Mouse (Mus musculus): Measurements from ENCODE around the gene Hamp2. TPM values are rescaled to one million over a fixed set of nuclear protein-coding genes. Genes with fewer than 3 reads are reported as not detected.

Gene Hamp2
- polyA plus RNA-seq, 1 experiment from 2014 or later: not detected

DNA sequence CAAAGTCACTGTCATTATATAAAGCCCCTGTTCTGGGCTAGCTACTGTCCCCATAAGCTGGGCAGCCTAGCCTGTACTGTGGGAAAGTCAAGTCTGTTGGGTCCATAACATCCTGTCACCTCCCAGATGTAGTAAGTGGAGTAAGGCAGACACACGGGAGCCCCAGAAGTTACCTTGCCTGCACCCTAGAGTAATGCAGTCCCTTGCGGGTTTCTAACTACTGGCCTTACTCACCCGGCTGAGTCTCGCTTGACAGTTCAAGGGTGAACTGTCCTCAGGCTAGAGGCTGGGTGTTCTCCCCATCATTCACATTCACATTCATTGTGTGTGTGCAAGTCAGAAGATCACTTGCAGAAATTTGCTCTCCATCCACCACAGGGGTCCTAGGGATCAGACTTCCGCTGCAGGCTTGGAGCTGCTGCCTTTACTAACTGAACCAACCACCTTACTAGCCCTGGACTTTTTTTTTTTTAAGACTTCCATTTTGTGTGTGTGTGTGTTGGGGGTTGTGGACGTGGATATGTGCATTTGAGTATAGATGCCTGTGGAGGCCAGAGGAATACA, 35.4 kb upstream of the Hamp2 start:
- H3K4me2 ChIP-seq: no peak overlapping the region
- H3K36me3 ChIP-seq: peaks cover 49% of the 10 kb centered on the region
- WGBS: 91% methylated on average over 6 of the region's 6 CpGs
- no peak overlapping the region for H3K4me3 ChIP-seq (replicated peaks)
- H3K9ac ChIP-seq: no peak overlapping the region
- no peak overlapping the region for H3K27ac ChIP-seq
- ATAC-seq (replicated peaks; ENCODE audit: low FRiP score): no peak
- H3K9me3 ChIP-seq (replicated peaks): no peaks in the 10 kb centered on the region
- no peaks in the 10 kb centered on the region for H3K27me3 ChIP-seq
- peaks cover 24% of the 10 kb centered on the region for H3K4me1 ChIP-seq

DNA sequence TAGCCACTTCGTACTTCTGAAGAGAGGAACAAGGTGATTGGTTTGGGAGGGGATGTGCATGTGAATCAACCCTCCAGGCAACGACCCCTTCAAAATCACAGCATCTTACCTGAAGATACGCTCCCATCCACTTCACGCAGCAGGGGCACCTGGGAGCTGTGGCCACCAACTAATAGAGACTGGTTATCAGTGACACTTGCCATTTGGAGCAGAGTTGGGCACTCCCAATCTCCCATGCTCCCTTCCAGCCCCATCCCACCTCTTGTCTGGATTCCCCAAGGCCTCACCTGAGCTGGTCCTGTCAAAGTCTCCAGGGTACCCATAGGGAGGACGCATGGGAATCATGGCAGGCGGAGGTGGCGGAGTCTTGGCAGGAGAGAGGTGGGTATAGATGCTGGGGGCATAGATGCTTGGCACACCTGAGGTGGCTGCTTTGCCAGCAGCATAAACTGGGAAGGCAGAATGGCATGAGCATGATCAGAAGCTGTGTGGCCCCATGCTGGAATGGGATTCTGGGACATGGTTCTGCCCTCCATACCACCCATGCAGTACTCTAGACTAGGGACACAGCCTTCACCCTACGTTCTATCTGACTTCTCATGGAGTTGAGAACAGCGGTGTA, 34.5 kb upstream of the Hamp2 start:
- Histone ChIP-seq H3K4me2 (no peak overlapping the region), H3K27me3 (no peaks in the 10 kb centered on the region), H3K4me3 (replicated peaks) (no peak overlapping the region), H3K9me3 (replicated peaks) (no peaks in the 10 kb centered on the region), H3K27ac (0 out of 2 replicates have a peak overlapping the region, but pooled peaks have one; percentile 99), H3K9ac (no peak overlapping the region), H3K4me1 (peaks cover 24% of the 10 kb centered on the region), H3K36me3 (peaks cover 52% of the 10 kb centered on the region)
- no peak for ATAC-seq (replicated peaks; ENCODE audit: low FRiP score)
- 94% methylated on average over 9 of the region's 9 CpGs for WGBS

DNA sequence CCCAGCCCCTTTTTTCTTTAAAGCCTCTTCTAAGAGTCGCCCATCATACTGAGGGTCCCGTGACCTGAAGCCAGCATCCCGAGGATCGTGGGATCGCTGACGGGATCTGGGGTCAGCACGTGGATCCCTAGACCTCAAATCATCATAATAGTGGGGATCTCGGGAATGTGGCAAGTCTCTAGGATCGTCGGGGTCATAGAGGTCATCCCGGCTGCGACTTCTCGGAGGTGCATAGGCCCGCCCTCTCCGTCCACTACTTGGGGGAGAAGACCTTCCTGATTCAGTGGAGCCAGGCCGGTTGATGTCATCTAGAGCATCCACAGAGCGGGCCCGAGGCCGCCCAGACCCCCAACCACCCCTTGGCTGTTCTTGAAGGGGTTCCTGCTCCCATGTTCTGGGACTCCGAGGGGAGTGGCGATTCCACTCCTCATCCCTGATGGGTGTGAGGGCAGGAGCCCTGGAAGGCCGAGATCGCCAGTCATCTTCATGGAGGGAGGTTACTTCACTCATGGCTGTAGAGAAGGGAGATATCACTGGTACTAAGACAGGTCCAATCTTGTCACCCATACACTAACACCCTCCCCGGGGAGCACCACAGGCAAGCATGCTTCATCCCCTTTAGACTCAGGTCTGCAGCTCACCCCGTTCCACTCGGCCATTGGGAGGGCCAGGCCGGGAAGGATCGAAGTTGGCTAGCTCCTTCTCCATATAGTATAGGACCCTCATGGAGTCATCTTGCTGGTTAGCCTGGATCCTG, 33.8 kb upstream of the Hamp2 start:
- H3K9me3 ChIP-seq (replicated peaks): no peaks in the 10 kb centered on the region
- peak overlapping the region; percentile 100 for H3K9ac ChIP-seq
- H3K36me3 ChIP-seq: peaks cover 59% of the 10 kb centered on the region
- no peaks in the 10 kb centered on the region for H3K27me3 ChIP-seq
- H3K4me2 ChIP-seq: peak overlapping the region; percentile 90
- H3K27ac ChIP-seq: peak overlapping the region; percentile 99
- peak overlapping the region; percentile 93 for H3K4me3 ChIP-seq (replicated peaks)
- H3K4me1 ChIP-seq: peaks cover 24% of the 10 kb centered on the region
- WGBS: 69% methylated on average over 28 of the region's 28 CpGs
- no peak for ATAC-seq (replicated peaks; ENCODE audit: low FRiP score)

DNA sequence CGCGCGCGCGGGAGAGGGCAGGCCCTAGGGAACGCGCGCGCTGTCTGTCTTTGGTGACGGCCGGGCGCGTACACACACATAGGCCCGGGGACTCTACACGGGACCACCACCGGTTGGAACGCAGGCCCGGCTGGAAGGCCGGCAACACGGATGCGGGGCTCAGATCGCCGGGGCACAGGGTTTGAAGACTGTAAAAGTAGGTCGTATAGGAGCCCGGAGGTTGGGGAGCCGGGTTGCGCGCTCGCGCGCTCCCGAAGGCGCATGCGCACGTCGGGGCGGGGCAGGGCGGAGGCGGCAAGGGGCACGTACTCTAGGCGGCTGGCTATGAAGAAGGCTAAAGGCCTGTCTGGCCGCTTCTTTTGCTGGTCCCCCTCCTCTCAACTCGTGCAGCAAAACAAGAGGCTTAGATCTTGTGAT, 32.9 kb upstream of the Hamp2 start:
- peak overlapping the region; percentile 90 for H3K4me2 ChIP-seq
- H3K4me3 ChIP-seq (replicated peaks): peak overlapping the region; percentile 93
- ATAC-seq (replicated peaks; ENCODE audit: low FRiP score): peak; percentile 71
- H3K27me3 ChIP-seq: no peaks in the 10 kb centered on the region
- WGBS: under 1% methylated on average over 43 of the region's 43 CpGs
- H3K4me1 ChIP-seq: peaks cover 24% of the 10 kb centered on the region
- H3K9me3 ChIP-seq (replicated peaks): no peaks in the 10 kb centered on the region
- H3K9ac ChIP-seq: peak overlapping the region; percentile 100
- peaks cover 62% of the 10 kb centered on the region for H3K36me3 ChIP-seq
- peak overlapping the region; percentile 99 for H3K27ac ChIP-seq

DNA sequence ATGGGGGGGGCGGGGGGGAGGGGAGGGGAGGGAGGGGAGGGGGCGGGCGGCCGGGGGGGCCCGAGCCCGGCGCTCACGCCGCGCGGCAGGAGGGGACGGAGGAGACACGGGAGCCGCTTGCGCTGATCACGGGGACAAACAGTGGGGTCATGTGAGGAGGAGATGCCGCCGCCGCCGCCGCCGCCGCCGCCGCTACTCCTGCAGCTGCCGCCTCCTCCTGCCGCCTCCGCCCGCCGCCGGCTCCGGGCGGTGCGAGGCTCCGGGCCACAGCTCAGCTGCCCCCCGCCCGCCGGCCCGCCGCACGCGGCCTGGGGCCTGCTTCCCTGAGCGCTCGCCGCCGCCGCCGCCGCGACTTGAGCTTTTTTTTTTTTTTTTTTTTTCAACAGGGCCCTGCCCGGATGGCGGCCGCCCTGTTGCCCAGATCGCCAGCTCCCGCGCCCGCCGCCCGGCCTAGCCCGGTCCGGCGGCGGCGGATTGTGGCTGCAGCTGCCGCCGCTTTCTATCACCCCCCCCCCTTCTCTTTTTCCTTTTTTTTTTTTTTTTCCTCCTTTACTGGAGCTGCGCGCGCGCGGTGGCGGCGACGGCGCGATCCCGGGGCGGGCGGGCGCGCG, 32.4 kb upstream of the Hamp2 start, which contains the start of gene Usf2:
Usf2 (minus strand) TSS at position 48 of the 611 bp plus-strand sequence.
- peak within 1 kb of the TSS; percentile 99 for H3K27ac ChIP-seq
- H3K9me3 ChIP-seq (replicated peaks): no peaks in the 10 kb centered on the region
- H3K4me1 ChIP-seq: peaks cover 24% of the 10 kb centered on the region
- H3K9ac ChIP-seq: peak within 1 kb of the TSS; percentile 100
- ATAC-seq (replicated peaks; ENCODE audit: low FRiP score): peak; percentile 49
- H3K36me3 ChIP-seq: peaks cover 66% of the 10 kb centered on the region
- peak within 1 kb of the TSS; percentile 93 for H3K4me3 ChIP-seq (replicated peaks)
- H3K27me3 ChIP-seq: no peaks in the 10 kb centered on the region
- WGBS: 0% methylated on average over 60 of the region's 82 CpGs
- H3K4me2 ChIP-seq: peak within 1 kb of the TSS; percentile 90

DNA sequence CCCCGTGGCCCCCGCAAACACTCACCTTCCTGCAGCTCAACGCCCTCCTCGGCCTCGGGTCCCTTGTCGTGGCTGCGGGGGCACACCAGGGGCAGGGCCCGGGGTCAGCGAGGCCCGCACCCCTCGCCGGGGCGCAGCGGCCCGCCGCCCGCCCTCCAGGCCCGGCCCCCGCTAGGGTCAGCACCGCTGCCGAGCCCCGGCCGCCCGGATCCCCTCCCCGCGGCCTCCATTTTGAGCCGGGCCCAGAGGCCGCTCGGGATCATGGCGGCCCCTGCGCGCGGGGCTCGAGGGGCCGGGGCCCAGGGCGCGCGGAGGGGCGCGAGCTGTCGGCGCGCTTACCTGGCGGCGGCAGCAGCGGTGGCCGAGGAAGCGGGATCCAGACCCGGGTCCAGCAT, 31.9 kb upstream of the Hamp2 start:
- Histone ChIP-seq H3K4me3 (replicated peaks) (peak overlapping the region; percentile 93), H3K9ac (peak overlapping the region; percentile 100), H3K36me3 (peaks cover 66% of the 10 kb centered on the region), H3K27ac (peak overlapping the region; percentile 99), H3K9me3 (replicated peaks) (no peaks in the 10 kb centered on the region), H3K4me1 (peaks cover 24% of the 10 kb centered on the region), H3K4me2 (peak overlapping the region; percentile 90), H3K27me3 (no peaks in the 10 kb centered on the region)
- peak; percentile 34 for ATAC-seq (replicated peaks; ENCODE audit: low FRiP score)
- WGBS: under 1% methylated on average over 42 of the region's 49 CpGs

DNA sequence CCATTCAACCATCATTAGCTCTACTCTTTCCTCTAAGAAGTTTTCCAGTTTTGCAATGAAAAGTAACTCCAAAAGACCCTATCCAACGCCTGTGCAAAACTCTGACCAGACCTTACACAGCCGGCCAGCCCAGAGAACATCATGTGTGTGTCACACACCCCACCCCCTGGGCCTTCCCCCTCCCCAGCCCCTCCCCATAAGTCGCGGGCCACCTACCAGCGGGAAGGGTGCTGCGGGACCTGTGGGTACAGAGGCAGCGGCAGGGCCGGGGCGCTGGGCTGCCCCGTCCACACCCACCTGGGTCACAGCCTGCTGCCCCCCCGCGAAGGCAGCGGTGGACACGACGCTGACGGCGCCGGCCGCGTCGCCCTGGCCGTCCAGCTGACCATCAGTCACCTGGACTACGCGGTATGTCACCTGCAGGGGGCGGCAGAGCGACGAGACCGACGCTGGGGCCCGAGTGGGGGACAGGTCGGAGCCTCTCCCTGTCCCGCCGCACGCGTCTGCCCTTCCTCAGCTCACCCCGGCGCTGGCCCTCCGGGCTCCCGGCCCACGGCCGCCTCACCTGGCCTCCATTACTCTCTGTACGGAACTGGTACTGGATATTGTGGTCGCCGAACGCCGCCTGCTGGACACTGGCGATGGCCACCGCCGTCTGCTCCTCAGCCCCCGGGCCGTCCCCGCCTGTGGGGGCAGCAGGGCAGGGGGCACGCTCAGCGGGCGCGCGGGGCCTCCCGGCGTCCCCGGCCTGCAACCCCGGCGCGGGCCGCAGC, 31.3 kb upstream of the Hamp2 start:
- peaks cover 24% of the 10 kb centered on the region for H3K4me1 ChIP-seq
- under 1% methylated on average over 56 of the region's 64 CpGs for WGBS
- no peaks in the 10 kb centered on the region for H3K27me3 ChIP-seq
- peak overlapping the region; percentile 90 for H3K4me2 ChIP-seq
- peak overlapping the region; percentile 93 for H3K4me3 ChIP-seq (replicated peaks)
- peaks cover 67% of the 10 kb centered on the region for H3K36me3 ChIP-seq
- H3K27ac ChIP-seq: peak overlapping the region; percentile 99
- H3K9me3 ChIP-seq (replicated peaks): no peaks in the 10 kb centered on the region
- H3K9ac ChIP-seq: peak overlapping the region; percentile 100
- ATAC-seq (replicated peaks; ENCODE audit: low FRiP score): peak; percentile 81

DNA sequence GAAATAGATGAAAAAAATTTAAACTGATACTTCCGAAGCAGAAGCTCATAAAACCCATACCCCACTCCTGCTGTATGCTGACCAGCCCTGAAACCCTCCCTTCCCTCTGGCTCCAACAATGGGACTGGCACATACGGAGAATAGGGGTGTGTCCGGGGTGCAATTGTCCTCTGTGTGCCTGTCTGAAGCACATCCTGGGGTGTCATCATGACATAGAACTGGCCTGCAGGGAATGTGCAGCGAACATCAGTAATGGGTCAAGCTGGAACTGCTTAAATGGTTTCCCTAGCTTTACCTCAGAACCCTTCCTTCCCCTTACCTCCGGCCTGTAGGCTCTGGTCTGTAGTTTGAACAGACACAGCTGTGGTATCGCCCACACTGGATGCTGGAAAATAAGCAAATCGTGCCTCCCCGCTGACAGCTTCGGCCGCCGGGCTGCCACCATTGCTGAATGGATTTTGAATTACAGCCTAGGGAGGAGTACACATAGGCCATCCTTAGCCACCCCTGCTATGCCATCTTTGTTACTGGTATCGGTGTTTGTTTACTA, 30.6 kb upstream of the Hamp2 start:
- WGBS: 77% methylated on average over 12 of the region's 12 CpGs
- Histone ChIP-seq H3K9ac (peak overlapping the region; percentile 100), H3K4me3 (replicated peaks) (peak overlapping the region; percentile 93), H3K4me2 (peak overlapping the region; percentile 90), H3K27ac (0 out of 2 replicates have a peak overlapping the region, but pooled peaks have one; percentile 99), H3K9me3 (replicated peaks) (no peaks in the 10 kb centered on the region), H3K27me3 (no peaks in the 10 kb centered on the region), H3K36me3 (peaks cover 74% of the 10 kb centered on the region), H3K4me1 (peaks cover 24% of the 10 kb centered on the region)
- no peak for ATAC-seq (replicated peaks; ENCODE audit: low FRiP score)

DNA sequence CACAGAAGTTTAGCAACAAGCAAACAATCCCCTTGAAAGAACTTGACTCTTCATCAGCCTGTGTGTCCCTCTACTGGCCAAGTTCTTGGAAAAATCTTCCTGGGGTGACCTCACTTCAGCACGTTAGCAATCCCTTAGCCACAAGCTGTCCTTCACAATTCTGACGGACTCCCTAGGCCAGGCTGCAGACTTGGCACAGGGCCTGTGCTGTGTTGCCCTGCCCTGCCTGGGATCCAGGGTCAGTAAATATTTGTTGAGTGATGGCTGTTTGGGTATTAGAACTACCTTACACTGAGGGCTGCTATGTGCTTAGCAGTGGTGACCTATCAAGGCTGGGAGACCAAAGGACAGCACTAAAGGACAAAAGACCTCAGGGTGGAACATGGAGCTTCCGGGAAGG, 29.6 kb upstream of the Hamp2 start:
- H3K4me2 ChIP-seq: no peak overlapping the region
- no peak for ATAC-seq (replicated peaks; ENCODE audit: low FRiP score)
- no peak overlapping the region for H3K27ac ChIP-seq
- H3K4me3 ChIP-seq (replicated peaks): no peak overlapping the region
- peaks cover 74% of the 10 kb centered on the region for H3K36me3 ChIP-seq
- H3K9ac ChIP-seq: no peak overlapping the region
- 81% methylated on average over 3 of the region's 3 CpGs for WGBS
- no peaks in the 10 kb centered on the region for H3K27me3 ChIP-seq
- H3K9me3 ChIP-seq (replicated peaks): no peaks in the 10 kb centered on the region
- peaks cover 24% of the 10 kb centered on the region for H3K4me1 ChIP-seq

DNA sequence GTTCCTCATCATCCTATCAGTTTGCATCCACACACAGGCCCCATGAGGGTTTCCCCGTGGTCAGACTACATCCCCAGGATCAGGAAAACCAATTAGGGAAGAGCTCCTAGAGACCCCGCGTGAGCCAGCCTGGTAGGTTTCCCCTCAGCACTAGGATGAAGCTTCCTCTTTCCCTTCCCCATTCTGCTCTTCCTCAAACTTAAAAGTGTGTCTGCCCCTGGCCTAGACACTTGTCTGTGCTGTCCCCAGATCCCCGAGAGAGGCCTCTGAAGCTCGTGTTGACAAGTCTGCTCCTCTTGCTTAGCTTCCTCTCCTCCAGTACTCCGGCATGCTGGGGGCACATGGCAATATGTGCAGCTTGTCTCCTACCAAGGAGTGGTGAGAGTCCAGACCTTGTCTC, 29.0 kb upstream of the Hamp2 start:
- H3K36me3 ChIP-seq: peaks cover 72% of the 10 kb centered on the region

More for the DNA sequence above, 29.0 kb upstream of the Hamp2 start:
- Histone ChIP-seq H3K9me3 (replicated peaks) (no peaks in the 10 kb centered on the region), H3K4me3 (replicated peaks) (no peak overlapping the region), H3K4me1 (peaks cover 18% of the 10 kb centered on the region), H3K27me3 (no peaks in the 10 kb centered on the region), H3K27ac (no peak overlapping the region), H3K9ac (no peak overlapping the region), H3K4me2 (no peak overlapping the region)
- ATAC-seq (replicated peaks; ENCODE audit: low FRiP score): no peak
- WGBS: 85% methylated on average over 6 of the region's 6 CpGs

Data from kidney, embryonic 15.5 days (tissue).